Comparison of ENCODE assay signal across 10 mouse cellular contexts in genomic region chr11:68544554-68544953, GRCm38 (mm10). TPM values are rescaled to one million over a fixed set of nuclear protein-coding genes. Genes with fewer than 3 reads are reported as not detected.
A peak's percentile ranks its signal among the peaks of the same experiment; 100 is the strongest.
DNase-seq lines count a peak whose midpoint lies in the region; ATAC-seq and TF ChIP-seq lines count a peak whose summit lies in the region.
"Had no signal": no experiment of that assay in that cellular context is flagged by ENCODE, and none has a peak within 500 bp of the region (broad histone marks: within the 10 kb centered on the region; RNA-seq: fewer than 3 reads in every experiment).

No protein-coding gene starts in this region.

- no peaks in the 10 kb centered on the region for H3K27me3 ChIP-seq in heart, adult 2 months (ENCODE audit: control insufficient read depth, insufficient read depth, low read length)
- H3K27me3 ChIP-seq in limb, embryonic 11.5 days (ENCODE audit: control insufficient read depth, insufficient read depth, low read length) = no peaks in the 10 kb centered on the region

- no peak for TF ChIP-seq POLR2A in heart, adult 2 months (IDR thresholded peaks at IDR 0.05; ENCODE audit: insufficient read depth, low read depth, low read length)

- H3K9me3 ChIP-seq in limb, embryonic 11.5 days (ENCODE audit: control insufficient read depth, low read length) = no peaks in the 10 kb centered on the region

- H3K36me3 ChIP-seq in heart, adult 2 months (ENCODE audit: control insufficient read depth, insufficient read depth, low read length) = peaks cover 5% of the 10 kb centered on the region
- no peaks in the 10 kb centered on the region for H3K36me3 ChIP-seq in limb, embryonic 11.5 days (ENCODE audit: control insufficient read depth, insufficient read depth, low read length)

- peak overlapping the region; percentile 20; the same call in 1 of the 2 replicates for H3K27ac ChIP-seq in gastrocnemius, adult 2 months
- H3K27ac ChIP-seq in heart, adult 2 months = peak overlapping the region; percentile 55; the same call in 1 of the 2 replicates
- H3K27ac ChIP-seq in limb, embryonic 11.5 days (replicated peaks; ENCODE audit: low read depth, low read length) = no peak overlapping the region

- no peak overlapping the region for H3K4me3 ChIP-seq in gastrocnemius, adult 2 months
- H3K4me3 ChIP-seq in heart, adult 2 months = no peak overlapping the region
- H3K4me3 ChIP-seq in limb, embryonic 11.5 days (ENCODE audit: low read depth, low read length) = no peak overlapping the region

- intact Hi-C loops in gastrocnemius, adult 2 months (cut with DNase I) = no loop called here
- intact Hi-C loops in heart, adult 2 months (cut with DNase I) = no loop called here

- WGBS in heart, adult 2 months = 26% methylated on average over 8 of the region's 8 CpGs
- 5% methylated on average over 8 of the region's 8 CpGs for WGBS in limb, embryonic 11.5 days

- TF ChIP-seq CTCF in gastrocnemius, adult 2 months (IDR thresholded peaks at IDR 0.05) = peak; percentile 66
- peak; percentile 81 for TF ChIP-seq CTCF in heart, adult 2 months (IDR thresholded peaks at IDR 0.05)

- H3K4me2 ChIP-seq in limb, embryonic 11.5 days (ENCODE audit: low read depth, severe bottlenecking) = 0 out of 2 replicates have a peak overlapping the region, but pooled peaks have one; percentile 4

- no peak for ATAC-seq in limb, embryonic 11.5 days (ENCODE audit: insufficient number of reproducible peaks, low FRiP score, low TSS enrichment, low read depth)

- peak; percentile 40 for DNase-seq in gastrocnemius, adult 2 months
- DNase-seq in gastrocnemius, postnatal 10 days = no peak
- DNase-seq in Muller cell, postnatal 12 days (ENCODE audit: inconsistent ontology term) = peak; percentile 32
- DNase-seq in heart, adult 2 months = peak; percentile 31 to 64
- peak; percentile 68 for DNase-seq in limb, embryonic 11.5 days (ENCODE audit: low spot score)
- no peak for DNase-seq in frontal cortex, postnatal 25 days (ENCODE audit: low spot score in 2 of 2)
- DNase-seq in gastrocnemius, adult 8-10 months (ENCODE audit: low spot score in 2 of 2) = no peak
- DNase-seq in urinary bladder, postnatal 4 days (ENCODE audit: low spot score in 2 of 2) = no peak
- DNase-seq: layer of hippocampus, postnatal 36 days had no signal

- H3K79me2 ChIP-seq in heart, adult 2 months (replicated peaks; ENCODE audit: control insufficient read depth, insufficient read depth, low read length) = no peaks in the 10 kb centered on the region

- no peak overlapping the region for H3K9ac ChIP-seq in heart, adult 2 months (ENCODE audit: low read depth, low read length)
- H3K9ac ChIP-seq in limb, embryonic 11.5 days (ENCODE audit: low read length) = no peak overlapping the region

- peaks cover 10% of the 10 kb centered on the region for H3K4me1 ChIP-seq in heart, adult 2 months (ENCODE audit: control insufficient read depth, insufficient read depth, low read length)
- H3K4me1 ChIP-seq in limb, embryonic 11.5 days (ENCODE audit: control insufficient read depth, insufficient read depth, low read length) = peaks cover 6% of the 10 kb centered on the region; the same call in 1 of the 2 replicates

- 0 out of 2 replicates have a peak, but pooled peaks have one; percentile 50 for TF ChIP-seq EP300 in heart, adult 2 months (IDR thresholded peaks at IDR 0.05; ENCODE audit: insufficient read depth, low read depth, low read length)

RNA-seq across cellular contexts. Expression of gene Mfsd6l, which starts 11.4 kb away (rescaled TPM):
- under 1 TPM in 1 of 2 experiments, not detected in 1; 0.11 TPM for total RNA-seq in gastrocnemius, adult 2 months (2021)
- total RNA-seq in gastrocnemius, postnatal 10 days (2021) = under 1 TPM; 0.14 to 0.20 TPM
- not detected for total RNA-seq in heart, adult 2 months (2021)
- 0.56 and 0.61 TPM in 2 replicates for polyA plus RNA-seq in heart, adult 2 months (2012; rRNA removed)
- polyA plus RNA-seq in limb, embryonic 11.5 days (2014; fragmentation: Nextera tagmentation; extraction: Ambion mirVana) = not detected in 2 replicates
- total RNA-seq in gastrocnemius, adult 8-10 months (2022) = not detected
- total RNA-seq: layer of hippocampus, postnatal 36 days had no signal

RNA-seq across cellular contexts. Expression of gene Pik3r6, which starts 41.7 kb away (rescaled TPM):
- total RNA-seq in gastrocnemius, adult 2 months (2021) = 1 to 10 TPM in 1 of 2 experiments, under 1 TPM in 1; 0.94 to 1.8 TPM
- 1 to 10 TPM; 3.0 to 3.1 TPM for total RNA-seq in gastrocnemius, postnatal 10 days (2021)
- 1 to 10 TPM; 3.6 to 6.1 TPM for total RNA-seq in heart, adult 2 months (2021)
- 9.0 and 11.4 TPM in 2 replicates for polyA plus RNA-seq in heart, adult 2 months (2012; rRNA removed)
- 1.3 and 1.6 TPM in 2 replicates for polyA plus RNA-seq in limb, embryonic 11.5 days (2014; fragmentation: Nextera tagmentation; extraction: Ambion mirVana)
- total RNA-seq in gastrocnemius, adult 8-10 months (2022) = 1 to 10 TPM in 1 of 4 experiments, under 1 TPM in 3; 0.58 to 1.2 (median 0.74) TPM

RNA-seq across cellular contexts. Expression of gene Ccdc42, which starts 42.3 kb away (rescaled TPM):
- not detected for total RNA-seq in gastrocnemius, adult 2 months (2021)
- total RNA-seq in gastrocnemius, postnatal 10 days (2021) = under 1 TPM in 1 of 2 experiments, not detected in 1; 0.31 TPM
- total RNA-seq in heart, adult 2 months (2021) = not detected
- 0.26 TPM in 1 of 2 replicates, not detected in the other for polyA plus RNA-seq in heart, adult 2 months (2012; rRNA removed)
- 1.0 and 1.4 TPM in 2 replicates for polyA plus RNA-seq in limb, embryonic 11.5 days (2014; fragmentation: Nextera tagmentation; extraction: Ambion mirVana)
- total RNA-seq in gastrocnemius, adult 8-10 months (2022) = not detected
- total RNA-seq: neutrophil, adult 5-6 weeks had no signal

Comparison
In these comparisons a context has a peak if more than half of its experiments do, and no peak if none do; other contexts are left out.
1. DNase-seq: peak in gastrocnemius, adult 2 months (single experiment), Muller cell, postnatal 12 days (single experiment), heart, adult 2 months (2 of 2) and limb, embryonic 11.5 days (single experiment); none in gastrocnemius, postnatal 10 days (single experiment), frontal cortex, postnatal 25 days (0 of 2), gastrocnemius, adult 8-10 months (0 of 2) and urinary bladder, postnatal 4 days (0 of 2).